Mouse (Mus musculus) lung, postnatal 0 days (tissue): ENCODE results near the gene Gm29582. TPM values are rescaled to one million over a fixed set of nuclear protein-coding genes. Genes with fewer than 3 reads are reported as not detected.
"Not testable (repeated sequence)": the region's sequence is repeated elsewhere in the genome, so short reads cannot be mapped to it uniquely, and the experiment has no call there.

ENCODE experiments used
- ATAC-seq: fragments of 200-750 bp; cut with Nextera tagmentation; 2 replicates; pipeline ENCODE4 v1.8.0; 2017; ENCODE audit warnings: moderate library complexity
- DNase-seq: peaks from one replicate; pipeline ENCODE4 v3.0.0-alpha.2; 2016; ENCODE audit warnings: low spot score
- H3K27ac ChIP-seq: fragments of 300-500 bp; sonication (generic); 2 replicates; pipeline ENCODE4 v1.5.1; 2014; ENCODE audit warnings: antibody characterized with exemption, mild to moderate bottlenecking, low read length, mixed read lengths
- H3K27me3 ChIP-seq: fragments of 300-500 bp; sonication (generic); replicated peaks from 2 replicates; pipeline ENCODE4 v1.6.1; 2014; ENCODE audit warnings: low read length, mixed read lengths; ENCODE audit not compliant: insufficient read depth
- H3K36me3 ChIP-seq: fragments of 300-500 bp; sonication (generic); 2 replicates; pipeline ENCODE4 v1.6.1; 2014; ENCODE audit warnings: low read length, mixed read lengths; ENCODE audit not compliant: insufficient read depth
- H3K4me1 ChIP-seq: fragments of 300-500 bp; sonication (generic); 2 replicates; pipeline ENCODE4 v1.6.1; 2014; ENCODE audit warnings: antibody characterized with exemption, low read depth, low read length, mixed read lengths; ENCODE audit not compliant: insufficient read depth
- H3K4me2 ChIP-seq: fragments of 300-500 bp; sonication (generic); replicated peaks from 2 replicates; pipeline ENCODE4 v1.6.1; 2014; ENCODE audit warnings: low read depth, mild to moderate bottlenecking, low read length, moderate library complexity, mixed read lengths
- H3K4me3 ChIP-seq: fragments of 300-500 bp; sonication (generic); 2 replicates; pipeline ENCODE4 v1.5.1; 2014; ENCODE audit warnings: low read depth, low read length
- H3K9ac ChIP-seq: fragments of 300-500 bp; sonication (generic); replicated peaks from 2 replicates; pipeline ENCODE4 v1.6.1; 2014; ENCODE audit warnings: low read depth, mild to moderate bottlenecking
- H3K9me3 ChIP-seq: fragments of 300-500 bp; sonication (generic); 2 replicates; pipeline ENCODE4 v1.6.1; 2016; ENCODE audit warnings: low read length, mixed read lengths
- WGBS: fragments of 180-500 bp; shearing (Covaris S2); extraction: QIAGEN DNeasy Blood & Tissue Kit; methylation state at CpG from one replicate; pipeline ENCODE4 v1.1.7; 2014; 5-methylcytosine and 5-hydroxymethylcytosine counted together
- polyA plus RNA-seq: library from polyadenylated mRNA; unstranded; fragments of >200 nt; fragmentation: Nextera tagmentation; extraction: Ambion mirVana; gene quantifications from 2 replicates; pipeline ENCODE4 v1.2.1, GENCODE M21; 2015

The Gm29582 gene
- not detected in 2 replicates for polyA plus RNA-seq

DNA sequence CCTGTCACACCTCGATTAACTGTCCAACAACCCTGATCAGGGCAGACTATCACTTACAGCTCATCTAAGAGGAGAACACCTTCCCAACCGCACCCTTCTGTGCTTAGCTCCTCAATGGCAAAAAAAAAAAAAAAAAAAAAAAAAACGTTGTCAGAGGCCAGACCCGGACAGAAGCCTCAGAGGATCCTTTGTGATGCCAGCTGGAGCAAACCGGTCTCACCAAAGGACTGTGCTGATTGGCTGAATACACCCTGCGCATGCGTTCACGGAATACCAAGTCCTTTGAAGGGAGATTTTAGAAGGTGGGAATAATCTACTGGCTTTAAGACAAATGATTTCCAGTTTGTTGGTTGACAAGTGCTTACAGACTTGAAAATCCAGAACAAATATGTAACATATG lies at the start of gene Gm29582:
Gene Gm29582 (minus strand): TSS at position 101 of the 400 bp plus-strand sequence.
- not testable (repeated sequence) for H3K9me3 ChIP-seq, H3K9ac ChIP-seq, H3K27me3 ChIP-seq, DNase-seq, H3K4me2 ChIP-seq, ATAC-seq, H3K4me1 ChIP-seq, H3K36me3 ChIP-seq, H3K27ac ChIP-seq, H3K4me3 ChIP-seq
- WGBS, result no CpG with 5 or more reads among the region's 8 CpGs
